Mouse (Mus musculus) stomach, postnatal 0 days (tissue): ENCODE measurements around the gene Ift140.

Experiments used
- CTCF ChIP-seq: IDR thresholded peaks from 2 replicates; pipeline ENCODE4 v1.5.1; 2016; ENCODE audit warnings: antibody characterized with exemption, low read depth, mild to moderate bottlenecking, moderate library complexity
- EP300 ChIP-seq: optimal IDR thresholded peaks from 2 replicates; pipeline ENCODE3; 2016; ENCODE audit warnings: antibody characterized with exemption

GRCm38 (mm10) chr17:25111739-25112422 lies 96.0 kb downstream of the Ift140 start:
- no peak for TF ChIP-seq CTCF
- TF ChIP-seq EP300, result no peak
